Mouse (Mus musculus): Measurements from ENCODE around the gene Specc1l.

Gene Specc1l

GRCm38 (mm10) chr10:75211807-75212645 lies at the start of gene Specc1l:
TSS of gene Specc1l (plus strand) at chr10:75212073.
- in situ Hi-C loops (cut with MboI, MseI) = no loop called here

- in situ Hi-C loops (cut with MboI, MseI) = no loop called here
Observed at GRCm38 (mm10) chr10:75165825-75166481, 45.9 kb upstream of the Specc1l start.

- in situ Hi-C loops (cut with MboI, MseI) = no loop called here
Observed at GRCm38 (mm10) chr10:75166601-75167000, 45.3 kb upstream of the Specc1l start.

- in situ Hi-C loops (cut with MboI, MseI) = no loop called here
Observed at GRCm38 (mm10) chr10:75170207-75170850, 41.5 kb upstream of the Specc1l start.

GRCm38 (mm10) chr10:75173056-75173455 lies 38.8 kb upstream of the Specc1l start:
- in situ Hi-C loops (cut with MboI, MseI) = no loop called here

GRCm38 (mm10) chr10:75173712-75174111 lies 38.2 kb upstream of the Specc1l start:
- in situ Hi-C loops (cut with MboI, MseI) = no loop called here

GRCm38 (mm10) chr10:75176494-75176893 lies 35.4 kb upstream of the Specc1l start:
- in situ Hi-C loops (cut with MboI, MseI) = loop anchor here (5.0 kb wide), 1 partner anchor 261 kb away; no protein-coding TSS in a partner anchor

GRCm38 (mm10) chr10:75178911-75179310 lies 33.0 kb upstream of the Specc1l start:
- in situ Hi-C loops (cut with MboI, MseI) = loop anchor here (5.0 kb wide), 1 partner anchor 258 kb away; no protein-coding TSS in a partner anchor

GRCm38 (mm10) chr10:75182151-75182774 lies 29.6 kb upstream of the Specc1l start:
- in situ Hi-C loops (cut with MboI, MseI) = loop anchor here (5.0 to 10.0 kb wide), 2 partner anchors 63 to 305 kb away; no protein-coding TSS in a partner anchor

- in situ Hi-C loops (cut with MboI, MseI) = loop anchor here (5.0 to 10.0 kb wide), 2 partner anchors 60 to 302 kb away; no protein-coding TSS in a partner anchor
Observed at GRCm38 (mm10) chr10:75184826-75185225, 27.0 kb upstream of the Specc1l start.

- in situ Hi-C loops (cut with MboI, MseI) = loop anchor here (10.0 kb wide), 1 partner anchor 58 kb away; no protein-coding TSS in a partner anchor
Observed at GRCm38 (mm10) chr10:75186551-75186950, 25.3 kb upstream of the Specc1l start.

- in situ Hi-C loops (cut with MboI, MseI) = loop anchor here (10.0 kb wide), 1 partner anchor 57 kb away; no protein-coding TSS in a partner anchor
Observed at GRCm38 (mm10) chr10:75187366-75188056, 24.4 kb upstream of the Specc1l start.

GRCm38 (mm10) chr10:75191647-75192046 lies 20.2 kb upstream of the Specc1l start:
- in situ Hi-C loops (cut with MboI, MseI) = no loop called here

- in situ Hi-C loops (cut with MboI, MseI) = no loop called here
Observed at GRCm38 (mm10) chr10:75197817-75198216, 14.1 kb upstream of the Specc1l start.

- in situ Hi-C loops (cut with MboI, MseI) = loop anchor here (5.0 kb wide), 1 partner anchor 47 kb away; no protein-coding TSS in a partner anchor
Observed at GRCm38 (mm10) chr10:75200733-75201132, 11.1 kb upstream of the Specc1l start.

GRCm38 (mm10) chr10:75206192-75206591 lies 5.7 kb upstream of the Specc1l start:
- in situ Hi-C loops (cut with MboI, MseI) = no loop called here

GRCm38 (mm10) chr10:75210841-75211240 lies 1.0 kb upstream of the Specc1l start:
- in situ Hi-C loops (cut with MboI, MseI) = no loop called here

- in situ Hi-C loops (cut with MboI, MseI) = no loop called here
Observed at GRCm38 (mm10) chr10:75212981-75213380, 1.1 kb downstream of the Specc1l start.

- in situ Hi-C loops (cut with MboI, MseI) = no loop called here
Observed at GRCm38 (mm10) chr10:75220722-75221121, 8.8 kb downstream of the Specc1l start.

GRCm38 (mm10) chr10:75221936-75222610 lies 10.2 kb downstream of the Specc1l start:
- in situ Hi-C loops (cut with MboI, MseI) = no loop called here
